Mouse (Mus musculus) gastrocnemius, adult 8-10 months (tissue): ENCODE results near the gene D5Ertd577e. TPM values are rescaled to one million over a fixed set of nuclear protein-coding genes. Genes with fewer than 3 reads are reported as not detected.
"Not testable (repeated sequence)": the region's sequence is repeated elsewhere in the genome, so short reads cannot be mapped to it uniquely, and the experiment has no call there.

Experiments used
- DNase-seq, 2 experiments: peaks; one replicate each; pipeline ENCODE4 v3.0.0; 2022; ENCODE audit warnings: low spot score in 2 of 2
- total RNA-seq, 4 experiments: library from RNA; stranded (reverse); gene quantifications; 2 replicates each; pipeline ENCODE4 v1.2.4; 2022

Gene D5Ertd577e
- total RNA-seq = not detected

- not testable (repeated sequence) for DNase-seq
Measured at GRCm38 (mm10) chr5:95456506-95456905, at the start of gene D5Ertd577e. TSS of gene D5Ertd577e (plus strand) at chr5:95456806.

DNA sequence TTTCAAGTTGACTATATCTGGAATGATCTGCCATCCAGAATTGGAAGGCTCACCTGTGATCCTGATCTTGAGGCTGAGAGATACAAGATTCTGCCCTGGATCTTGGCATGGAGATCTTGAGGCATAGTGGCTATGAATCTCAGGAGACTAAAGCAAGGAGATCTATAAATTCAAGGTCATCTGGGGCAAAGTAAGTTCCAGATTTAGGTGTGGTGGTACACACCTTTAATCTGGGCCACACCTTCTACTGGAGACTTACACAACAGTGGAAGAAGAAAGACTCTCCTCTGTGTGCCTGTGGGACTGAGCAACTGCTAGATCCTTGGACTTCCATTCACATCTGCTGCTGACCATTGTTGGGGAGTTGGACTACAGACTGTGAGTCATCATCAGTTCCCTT, 53.9 kb downstream of the D5Ertd577e start, which contains the start of gene Gm3286:
TSS of gene Gm3286 (plus strand) at position 301 of the 400 bp plus-strand sequence.
- not testable (repeated sequence) for DNase-seq

Other genes with a start within 250 kb of the D5Ertd577e start
- gene Gm10424, start 184.0 kb upstream of the D5Ertd577e start, total RNA-seq = not detected
- gene Gm3259, start 150.9 kb upstream of the D5Ertd577e start, total RNA-seq = not detected
- not detected for gene Gm3286, start 54.0 kb downstream of the D5Ertd577e start, total RNA-seq
- not detected for gene Gm7971, start 138.1 kb downstream of the D5Ertd577e start, total RNA-seq